24 mouse cellular contexts compared by ENCODE assay signal in the genomic region with DNA sequence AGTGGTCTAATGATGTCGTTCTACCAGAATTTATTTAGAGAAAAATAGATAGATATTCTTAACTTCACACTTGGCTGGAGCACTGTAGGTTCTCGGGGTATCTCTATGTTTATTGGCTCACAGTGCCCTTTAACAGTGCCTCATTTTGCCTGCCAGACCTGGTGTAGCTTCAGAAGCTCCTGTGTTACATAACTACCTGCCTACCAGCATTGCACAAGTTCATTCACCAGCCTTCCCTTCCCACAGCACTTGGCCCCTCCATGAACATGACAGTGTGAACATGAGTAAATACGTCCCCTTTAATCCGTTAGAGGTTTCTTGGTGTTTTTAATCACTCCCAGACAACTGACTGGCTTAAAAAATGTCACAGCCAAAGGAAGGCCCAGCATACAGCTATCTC.
A peak's percentile ranks its signal among the peaks of the same experiment; 100 is the strongest.
DNase-seq lines count a peak whose midpoint lies in the region; ATAC-seq and TF ChIP-seq lines count a peak whose summit lies in the region.
"Had no signal": no experiment of that assay in that cellular context is flagged by ENCODE, and none has a peak within 500 bp of the region (broad histone marks: within the 10 kb centered on the region; RNA-seq: fewer than 3 reads in every experiment).

No protein-coding gene starts in this region.

- H3K4me2 ChIP-seq in forebrain, embryonic 15.5 days (replicated peaks) = no peak overlapping the region
- H3K4me2 ChIP-seq in forebrain, postnatal 0 days (ENCODE audit: low read depth) = no peak overlapping the region
- H3K4me2 ChIP-seq: heart, embryonic 12.5 days; heart, embryonic 15.5 days; hindbrain, embryonic 13.5 days; intestine, embryonic 15.5 days had no signal

- H3K36me3 ChIP-seq in forebrain, embryonic 15.5 days = no peaks in the 10 kb centered on the region
- no peaks in the 10 kb centered on the region for H3K36me3 ChIP-seq in forebrain, postnatal 0 days (ENCODE audit: insufficient read depth)
- H3K36me3 ChIP-seq: heart, embryonic 12.5 days; heart, embryonic 15.5 days; hindbrain, embryonic 10.5 days; hindbrain, embryonic 13.5 days; intestine, embryonic 15.5 days had no signal

- peak; percentile 47; the same call in 1 of the 2 replicates for ATAC-seq in forebrain, embryonic 15.5 days (replicated peaks)
- ATAC-seq in forebrain, postnatal 0 days = no peak
- peak; percentile 72 for ATAC-seq in megakaryocyte progenitor cell, adult 5-6 weeks (replicated peaks; ENCODE audit: poor library complexity)
- ATAC-seq: CD4-positive, CD25-positive, alpha-beta regulatory T cell, adult 4 months; intestine, embryonic 15.5 days had no signal

- DNase-seq in layer of hippocampus, adult 2 months (ENCODE audit: low spot score in 2 of 2) = no peak
- DNase-seq in layer of hippocampus, postnatal 25 days (ENCODE audit: extremely low spot score in 1 of 2, low spot score in 1 of 2) = no peak
- peak; percentile 24 for DNase-seq in forebrain, postnatal 0 days
- no peak for DNase-seq in adrenal gland, postnatal 25 days
- no peak for DNase-seq in lung, postnatal 4 days
- DNase-seq: adrenal gland, adult 2 months; adrenal gland, postnatal 14 days; cerebellum, adult 11-12 months; cerebellum, adult 8-10 months; cerebellum, postnatal 36 days; embryo, embryonic 11 days; gastrocnemius, postnatal 14 days; heart, adult 18-20 months; heart, postnatal 10 days; heart, postnatal 36 days; kidney, adult 11 months had no signal

- H3K9ac ChIP-seq in forebrain, embryonic 15.5 days (replicated peaks) = no peak overlapping the region
- H3K9ac ChIP-seq in forebrain, postnatal 0 days = no peak overlapping the region
- H3K9ac ChIP-seq: heart, embryonic 12.5 days; heart, embryonic 15.5 days; hindbrain, embryonic 13.5 days; intestine, embryonic 15.5 days had no signal

- no peaks in the 10 kb centered on the region for H3K27me3 ChIP-seq in forebrain, embryonic 15.5 days
- H3K27me3 ChIP-seq in forebrain, postnatal 0 days (ENCODE audit: insufficient read depth, low read length) = no peaks in the 10 kb centered on the region
- H3K27me3 ChIP-seq: heart, embryonic 12.5 days; heart, embryonic 15.5 days; hindbrain, embryonic 13.5 days; intestine, embryonic 15.5 days had no signal

- peaks cover 24% of the 10 kb centered on the region for H3K4me1 ChIP-seq in forebrain, embryonic 15.5 days
- H3K4me1 ChIP-seq in forebrain, postnatal 0 days (ENCODE audit: insufficient read depth) = no peaks in the 10 kb centered on the region
- H3K4me1 ChIP-seq: hindbrain, embryonic 10.5 days; hindbrain, embryonic 13.5 days had no signal

- no peaks in the 10 kb centered on the region for H3K9me3 ChIP-seq in forebrain, embryonic 15.5 days
- no peaks in the 10 kb centered on the region for H3K9me3 ChIP-seq in forebrain, postnatal 0 days (ENCODE audit: low read length)
- H3K9me3 ChIP-seq: heart, embryonic 12.5 days; heart, embryonic 15.5 days; hindbrain, embryonic 10.5 days; hindbrain, embryonic 13.5 days; intestine, embryonic 15.5 days had no signal

- H3K27ac ChIP-seq in layer of hippocampus, adult 2 months = peak overlapping the region; percentile 76
- H3K27ac ChIP-seq in forebrain, embryonic 15.5 days (replicated peaks) = peak overlapping the region; percentile 47
- H3K27ac ChIP-seq in forebrain, postnatal 0 days (ENCODE audit: low read depth, low read length) = no peak overlapping the region
- H3K27ac ChIP-seq: heart, embryonic 15.5 days; hindbrain, embryonic 10.5 days; hindbrain, embryonic 13.5 days; intestine, embryonic 15.5 days had no signal

- no peak overlapping the region for H3K4me3 ChIP-seq in layer of hippocampus, adult 2 months
- H3K4me3 ChIP-seq in forebrain, embryonic 15.5 days = no peak overlapping the region
- no peak overlapping the region for H3K4me3 ChIP-seq in forebrain, postnatal 0 days (ENCODE audit: low read depth, low read length)
- H3K4me3 ChIP-seq: heart, embryonic 12.5 days; heart, embryonic 15.5 days; hindbrain, embryonic 10.5 days; hindbrain, embryonic 13.5 days; intestine, embryonic 15.5 days had no signal

- TF ChIP-seq CTCF in layer of hippocampus, adult 2 months (conservative IDR thresholded peaks at IDR 0.05) = no peak
- no peak for TF ChIP-seq CTCF in forebrain, postnatal 0 days (IDR thresholded peaks at IDR 0.05; ENCODE audit: low read depth)

- WGBS in forebrain, embryonic 15.5 days = 55% methylated on average over 4 of the region's 4 CpGs
- 43% methylated on average over 4 of the region's 4 CpGs for WGBS in forebrain, postnatal 0 days
